ENCODE assay signal across 13 mouse cellular contexts in genomic region chr10:50135499-50135898, GRCm38 (mm10).
"Had no signal": no experiment of that assay in that cellular context is flagged by ENCODE, and none has a peak within 500 bp of the region (broad histone marks: within the 10 kb centered on the region; RNA-seq: fewer than 3 reads in every experiment).

No protein-coding gene starts in this region.

- H3K9me3 ChIP-seq: limb, embryonic 15.5 days; liver, embryonic 12.5 days; midbrain, embryonic 15.5 days; neural tube, embryonic 12.5 days had no signal

- H3K27me3 ChIP-seq: limb, embryonic 15.5 days; liver, embryonic 12.5 days; midbrain, embryonic 15.5 days; neural tube, embryonic 12.5 days had no signal

- H3K9ac ChIP-seq: limb, embryonic 15.5 days; liver, embryonic 12.5 days; lung, embryonic 14.5 days; midbrain, embryonic 15.5 days; neural tube, embryonic 12.5 days had no signal

- H3K4me1 ChIP-seq: limb, embryonic 15.5 days; liver, embryonic 12.5 days; midbrain, embryonic 15.5 days; neural tube, embryonic 12.5 days had no signal

- H3K4me3 ChIP-seq: left cerebral cortex, adult 2 months; limb, embryonic 15.5 days; liver, embryonic 12.5 days; midbrain, embryonic 15.5 days; neural tube, embryonic 12.5 days had no signal

- H3K4me2 ChIP-seq: limb, embryonic 15.5 days; liver, embryonic 12.5 days; lung, embryonic 14.5 days; midbrain, embryonic 11.5 days; midbrain, embryonic 15.5 days; neural tube, embryonic 12.5 days had no signal

- DNase-seq: kidney, postnatal 10 days; kidney, postnatal 4 days; lung, embryonic 14.5 days; lung, postnatal 10 days; lung, postnatal 4 days; thymus, adult 2 months; thymus, postnatal 25 days had no signal

- H3K36me3 ChIP-seq: limb, embryonic 15.5 days; liver, embryonic 12.5 days; midbrain, embryonic 15.5 days; neural tube, embryonic 12.5 days had no signal

- ATAC-seq: liver, embryonic 12.5 days; midbrain, embryonic 15.5 days had no signal

- H3K27ac ChIP-seq: left cerebral cortex, adult 2 months; limb, embryonic 15.5 days; liver, embryonic 12.5 days; midbrain, embryonic 15.5 days; neural tube, embryonic 12.5 days had no signal
